Mouse (Mus musculus) layer of hippocampus, adult 2 months (tissue): ENCODE measurements around the gene Mrpl3. TPM values are rescaled to one million over a fixed set of nuclear protein-coding genes. Genes with fewer than 3 reads are reported as not detected.
A peak's percentile ranks its signal among the peaks of the same experiment; 100 is the strongest.

ENCODE experiments used
- DNase-seq, 2 experiments: peaks; one replicate each; pipeline ENCODE4 v3.0.0; 2022; ENCODE audit warnings: low spot score in 2 of 2
- H3K27ac ChIP-seq: fragments of 200-600 bp; 2 replicates; pipeline ENCODE4 v1.8.1; 2022
- H3K4me3 ChIP-seq: fragments of 200-600 bp; 2 replicates; pipeline ENCODE4 v1.8.1; 2022; ENCODE audit warnings: mild to moderate bottlenecking
- CTCF ChIP-seq: fragments of 200-600 bp; conservative IDR thresholded peaks from 2 replicates; pipeline ENCODE4 v1.8.1; 2022; ENCODE audit warnings: antibody characterized with exemption, mild to moderate bottlenecking, moderate library complexity
- long read RNA-seq, 2 experiments: library from polyadenylated mRNA; stranded (forward); transcript quantifications; one replicate each; pipeline ENCODE4 v2.0.0; 2021; ENCODE audit warnings: borderline mapping rate in 2 of 2
- total RNA-seq, 2 experiments: library from RNA; stranded (reverse); gene quantifications; 2 replicates each; pipeline ENCODE4 v1.2.3; 2021

Mrpl3 gene
- 10 to 100 TPM; 76.3 to 78.7 TPM for total RNA-seq
- long read RNA-seq, experiment 1, transcript Mrpl3-201 (10 exons, 3,972 nt), result major isoform, 34 of 49 reads
- long read RNA-seq, experiment 1, partial matches to known transcripts, result 4 of 49 reads
- long read RNA-seq, experiment 1, other reads (novel, unspliced or antisense), result 8 of 49 reads
- long read RNA-seq, experiment 2, transcript Mrpl3-201 (10 exons, 3,972 nt), result major isoform, 39 of 57 reads
- long read RNA-seq, experiment 2, partial matches to known transcripts, result 3 of 57 reads
- long read RNA-seq, experiment 2, other reads (novel, unspliced or antisense), result 11 of 57 reads

- Histone ChIP-seq H3K4me3 (peak within 1 kb of the TSS; percentile 100), H3K27ac (peak within 1 kb of the TSS; percentile 89)
- no peak for TF ChIP-seq CTCF
- peak; percentile 76 to 83 for DNase-seq
Observed at GRCm38 (mm10) chr9:105053147-105053557, at the start of gene Mrpl3. Mrpl3 (plus strand) TSS chr9:105053239.

- no peak for TF ChIP-seq CTCF
- no peak for DNase-seq
- Histone ChIP-seq H3K4me3 (no peak overlapping the region), H3K27ac (peak overlapping the region; percentile 28; the same call in 1 of the 2 replicates)
Observed at GRCm38 (mm10) chr9:105010721-105011120, 42.3 kb upstream of the Mrpl3 start.

GRCm38 (mm10) chr9:105018186-105018585, 34.9 kb upstream of the Mrpl3 start:
- no peak for TF ChIP-seq CTCF
- H3K4me3 ChIP-seq, result no peak overlapping the region

GRCm38 (mm10) chr9:105028311-105028710, 24.7 kb upstream of the Mrpl3 start:
- TF ChIP-seq CTCF, result no peak
- no peak for DNase-seq
- Histone ChIP-seq H3K27ac (no peak overlapping the region), H3K4me3 (no peak overlapping the region)

More at GRCm38 (mm10) chr9:105018186-105018585, 34.9 kb upstream of the Mrpl3 start:
- H3K27ac ChIP-seq, result no peak overlapping the region
- peak in 1 of 2 experiments; percentile 21 for DNase-seq

DNA sequence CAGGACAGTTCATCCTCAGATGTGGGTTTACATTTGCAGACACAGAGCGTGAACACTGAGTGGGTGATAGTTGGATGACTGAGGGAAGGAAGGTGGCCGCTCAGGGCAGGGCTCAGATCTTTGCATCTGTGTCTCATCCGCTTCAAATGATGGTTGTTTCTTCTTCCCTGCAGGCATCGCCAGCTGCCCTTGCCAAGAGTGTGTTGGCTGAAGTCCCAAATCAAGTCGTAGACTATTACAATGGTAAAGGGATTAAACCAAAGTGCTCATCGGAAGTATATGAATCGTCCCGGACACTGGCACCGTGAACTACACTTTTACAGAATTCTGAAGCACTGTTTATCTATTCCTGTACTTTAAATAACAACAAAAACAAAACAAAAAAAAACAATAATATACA, 20.5 kb upstream of the Mrpl3 start:
- DNase-seq, result no peak

GRCm38 (mm10) chr9:105033641-105034040, 19.4 kb upstream of the Mrpl3 start:
- no peak overlapping the region for H3K4me3 ChIP-seq
- no peak for TF ChIP-seq CTCF
- no peak overlapping the region for H3K27ac ChIP-seq
- DNase-seq, result no peak

More for the DNA sequence above, 20.5 kb upstream of the Mrpl3 start:
- H3K27ac ChIP-seq, result no peak overlapping the region
- no peak for TF ChIP-seq CTCF
- no peak overlapping the region for H3K4me3 ChIP-seq

GRCm38 (mm10) chr9:105037847-105038246, 15.2 kb upstream of the Mrpl3 start:
- no peak overlapping the region for H3K27ac ChIP-seq
- TF ChIP-seq CTCF, result no peak
- DNase-seq, result no peak
- no peak overlapping the region for H3K4me3 ChIP-seq

DNA sequence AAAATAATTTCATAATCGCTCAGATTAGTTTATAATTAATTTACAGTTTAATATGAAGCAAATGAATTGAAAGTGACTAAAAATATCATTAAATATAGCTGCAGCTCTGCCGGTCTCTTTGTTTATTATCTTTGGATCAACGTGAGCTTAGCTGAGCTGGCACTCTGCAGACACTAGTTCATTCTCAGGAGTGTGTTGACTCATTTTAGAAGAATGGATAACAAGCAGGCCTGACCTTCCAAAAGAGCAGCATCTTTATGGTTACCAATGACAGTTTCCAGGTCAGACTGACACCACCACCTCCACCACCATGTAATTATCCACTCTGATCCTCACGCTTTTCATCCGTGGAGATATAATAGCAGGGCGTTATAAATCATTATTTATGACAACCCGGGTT, 7.0 kb upstream of the Mrpl3 start:
- Histone ChIP-seq H3K4me3 (no peak overlapping the region), H3K27ac (no peak overlapping the region)
- no peak for TF ChIP-seq CTCF
- no peak for DNase-seq

- TF ChIP-seq CTCF, result no peak
- Histone ChIP-seq H3K4me3 (no peak overlapping the region), H3K27ac (peak overlapping the region; percentile 75)
- DNase-seq, result peak; percentile 64 to 68
Observed at GRCm38 (mm10) chr9:105048351-105048750, 4.7 kb upstream of the Mrpl3 start.

DNA sequence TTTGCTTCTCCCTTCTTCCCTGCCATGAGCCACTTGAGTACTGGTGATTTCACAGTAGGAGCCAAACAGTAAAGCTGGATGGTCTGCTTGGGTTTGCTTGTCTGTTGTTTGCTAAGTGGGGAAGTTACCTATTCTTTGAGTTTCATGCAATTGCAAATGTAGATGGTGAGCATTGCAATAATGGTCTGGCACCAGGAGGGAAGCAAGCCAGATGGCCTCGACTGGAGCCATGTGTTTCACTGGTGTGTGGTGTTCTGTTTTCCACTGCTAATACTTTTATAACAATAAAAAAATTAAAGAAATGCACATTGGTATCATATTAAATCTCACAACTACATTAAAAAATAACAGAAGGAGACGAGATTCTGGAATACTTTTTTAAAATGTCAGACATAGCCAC, 3.4 kb upstream of the Mrpl3 start:
- TF ChIP-seq CTCF, result no peak
- peak overlapping the region; percentile 75; the same call in 1 of the 2 replicates for H3K27ac ChIP-seq
- H3K4me3 ChIP-seq, result no peak overlapping the region
- peak; percentile 20 to 29 for DNase-seq

GRCm38 (mm10) chr9:105050257-105050656, 2.8 kb upstream of the Mrpl3 start:
- Histone ChIP-seq H3K27ac (peak overlapping the region; percentile 75; the same call in 1 of the 2 replicates), H3K4me3 (no peak overlapping the region)
- TF ChIP-seq CTCF, result peak; percentile 58
- no peak for DNase-seq

- TF ChIP-seq CTCF, result no peak
- peak overlapping the region; percentile 100 for H3K4me3 ChIP-seq
- DNase-seq, result no peak
- peak overlapping the region; percentile 89 for H3K27ac ChIP-seq
Observed at GRCm38 (mm10) chr9:105053812-105054211, 773 bp downstream of the Mrpl3 start.

DNA sequence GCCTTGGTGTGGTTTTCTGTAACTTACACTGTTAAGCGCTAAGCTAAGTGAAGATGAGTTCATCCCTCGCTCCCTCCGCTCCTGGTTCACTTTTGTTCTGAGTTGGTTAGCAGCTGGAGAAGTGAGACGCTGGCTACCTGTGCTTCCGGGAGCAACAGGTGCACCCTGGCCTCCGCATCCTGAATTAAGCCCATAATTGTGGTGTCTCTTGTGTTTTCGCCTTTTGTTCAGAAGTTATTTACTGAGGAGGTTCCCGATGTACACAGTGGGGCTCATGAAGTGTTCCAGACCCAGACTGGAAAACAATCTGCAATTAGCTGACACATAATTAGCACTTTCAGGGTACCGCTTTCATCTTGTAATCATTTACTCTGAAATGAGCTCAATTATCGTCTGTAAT, 16.1 kb downstream of the Mrpl3 start:
- no peak for TF ChIP-seq CTCF
- DNase-seq, result no peak

DNA sequence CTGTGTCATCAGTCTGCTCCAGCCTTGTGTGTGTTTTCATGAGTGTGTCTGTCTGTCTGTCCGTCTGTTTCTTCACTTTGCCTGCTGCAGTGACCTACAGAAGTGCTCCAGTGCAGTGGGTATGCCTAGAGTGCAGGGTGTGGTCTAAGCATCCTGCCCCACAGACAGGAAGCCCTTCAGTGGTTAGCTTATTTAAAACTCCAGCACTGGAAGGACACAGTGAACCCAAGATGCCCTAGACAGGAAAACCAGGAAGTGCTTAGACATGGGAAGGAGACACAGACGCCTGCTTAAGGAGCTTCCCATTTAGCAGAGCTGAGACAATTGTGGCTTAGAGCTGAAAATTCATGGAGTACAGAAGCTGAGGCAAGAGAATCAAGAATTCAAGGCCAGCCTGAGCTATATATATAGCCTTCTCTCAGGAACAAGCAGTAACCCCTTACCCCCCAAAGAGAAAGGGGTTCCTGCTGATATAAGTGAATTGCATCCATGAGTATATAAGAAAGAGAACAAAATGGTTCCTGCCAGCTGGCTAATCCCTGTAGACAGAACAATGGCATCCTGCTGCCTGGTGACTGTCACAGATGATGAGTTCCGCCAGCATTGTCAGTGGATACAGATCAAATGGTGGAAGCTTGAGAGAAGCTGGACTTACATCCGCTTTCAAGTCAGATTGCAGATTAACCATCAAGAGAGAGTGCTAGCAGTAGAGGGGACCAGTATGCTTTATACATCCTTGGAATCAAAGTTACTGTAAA, 20.1 kb downstream of the Mrpl3 start:
- no peak for TF ChIP-seq CTCF
- DNase-seq, result no peak
- H3K27ac ChIP-seq, result no peak overlapping the region
- H3K4me3 ChIP-seq, result no peak overlapping the region

More for the DNA sequence above, 16.1 kb downstream of the Mrpl3 start:
- Histone ChIP-seq H3K27ac (no peak overlapping the region), H3K4me3 (no peak overlapping the region)
